Mouse (Mus musculus) cortical plate, adult 2 months (tissue): ENCODE measurements around the gene Tenm4.

Source experiments
- CTCF ChIP-seq: fragments of 200-500 bp; IDR thresholded peaks from 2 replicates; pipeline ENCODE4 v1.5.1; 2011; ENCODE audit warnings: mild to moderate bottlenecking, control low read depth, low read length; ENCODE audit not compliant: insufficient read depth; ENCODE audit errors: extremely low read depth
- POLR2A ChIP-seq: fragments of 200-500 bp; IDR thresholded peaks from 2 replicates; pipeline ENCODE4 v1.6.1; 2011; ENCODE audit warnings: mild to moderate bottlenecking, low read length, control low read depth; ENCODE audit not compliant: insufficient read depth; ENCODE audit errors: extremely low read depth

- TF ChIP-seq POLR2A: no peak
- no peak for TF ChIP-seq CTCF
Observed at GRCm38 (mm10) chr7:96476987-96477613, 306.1 kb downstream of the Tenm4 start.
